Mouse (Mus musculus): ENCODE measurements around the gene Pde7b. TPM values are rescaled to one million over a fixed set of nuclear protein-coding genes. Genes with fewer than 3 reads are reported as not detected.

The Pde7b gene
- polyA plus RNA-seq (2012; rRNA removed; ENCODE audit: low replicate concordance), result 9.9 and 12.2 TPM in 2 replicates

DNA sequence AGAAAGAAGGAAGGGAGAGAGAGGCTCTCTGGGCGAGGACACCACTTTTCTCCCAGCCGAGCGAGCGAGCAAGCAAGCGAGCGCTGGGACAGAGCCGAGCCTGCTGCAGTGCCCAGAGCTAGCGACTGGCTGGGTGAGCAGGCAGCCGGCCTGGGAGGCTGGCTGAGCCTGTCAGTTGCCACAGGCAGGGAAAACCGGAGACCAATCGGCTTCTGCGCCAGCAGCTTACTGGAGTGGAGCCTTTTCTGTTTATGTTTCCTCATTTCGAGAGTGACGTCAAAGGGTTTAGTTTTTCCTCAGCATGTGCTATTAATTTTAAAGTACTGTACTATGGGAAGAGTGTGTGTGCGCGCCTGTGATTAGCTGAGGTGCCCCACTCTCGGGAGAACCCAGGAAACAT is at the start of gene Pde7b:
Gene Pde7b, minus strand, starts transcription at position 173 of the 400 bp plus-strand sequence.

Other genes starting within 250 kb of the Pde7b start
- 1.7 and 5.8 TPM in 2 replicates for gene Ahi1, start 227.5 kb upstream of the Pde7b start, polyA plus RNA-seq (2012; rRNA removed; ENCODE audit: low replicate concordance)